Mouse (Mus musculus): ENCODE results near the gene Sec14l1. TPM values are rescaled to one million over a fixed set of nuclear protein-coding genes. Genes with fewer than 3 reads are reported as not detected.

The Sec14l1 gene
- polyA plus RNA-seq, 1 experiment from 2014 or later: 107 TPM

DNA sequence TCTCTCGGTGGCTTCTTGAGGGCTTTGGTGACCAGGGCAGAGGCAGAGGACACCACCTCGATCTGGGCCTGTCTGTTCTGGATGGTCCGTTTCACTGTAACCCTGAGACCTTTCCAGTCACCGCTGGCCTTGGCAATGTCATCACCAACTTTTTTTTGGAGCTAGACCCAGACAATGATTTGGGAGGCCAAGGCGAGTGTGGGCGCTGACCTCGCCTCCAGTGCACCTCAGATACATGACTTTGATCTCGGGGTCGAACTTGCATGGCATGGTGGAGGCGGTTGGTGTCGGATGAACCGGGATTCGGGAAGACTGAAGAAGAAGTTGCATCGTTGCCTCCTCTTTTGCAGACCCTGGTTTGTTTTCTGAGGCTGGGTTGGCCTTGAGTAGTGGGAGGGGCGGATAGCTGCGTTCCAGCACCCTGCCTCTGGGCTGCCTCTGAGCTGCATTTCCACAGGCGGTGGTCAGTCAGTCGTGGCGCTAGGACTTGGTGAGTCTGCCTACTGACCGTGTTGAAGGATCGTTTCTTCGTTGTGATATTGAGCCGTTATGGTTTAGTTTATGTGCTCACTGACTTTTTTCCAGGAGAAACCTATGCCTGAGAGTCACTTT, 19.9 kb downstream of the Sec14l1 start:
- ChIA-PET CTCF (interaction anchor here (1.1 kb wide), 1 partner anchor 53 kb away, joined by 4 read pairs; no protein-coding TSS in a partner anchor), POLR2A (interaction anchor here (0.7 kb wide), 1 partner anchor 41 kb away, joined by 3 read pairs; no protein-coding TSS in a partner anchor)
- no peak for ATAC-seq
- in situ Hi-C loops (cut with MboI; ENCODE audit: low pct_unique_long_range_greater_than_20kb): no loop called here
- no peak for DNase-seq (ENCODE audit: low read depth, low spot score)
- no peaks in the 10 kb centered on the region for H3K27me3 ChIP-seq
- TF ChIP-seq CTCF (IDR thresholded peaks at IDR 0.05): no peak

DNA sequence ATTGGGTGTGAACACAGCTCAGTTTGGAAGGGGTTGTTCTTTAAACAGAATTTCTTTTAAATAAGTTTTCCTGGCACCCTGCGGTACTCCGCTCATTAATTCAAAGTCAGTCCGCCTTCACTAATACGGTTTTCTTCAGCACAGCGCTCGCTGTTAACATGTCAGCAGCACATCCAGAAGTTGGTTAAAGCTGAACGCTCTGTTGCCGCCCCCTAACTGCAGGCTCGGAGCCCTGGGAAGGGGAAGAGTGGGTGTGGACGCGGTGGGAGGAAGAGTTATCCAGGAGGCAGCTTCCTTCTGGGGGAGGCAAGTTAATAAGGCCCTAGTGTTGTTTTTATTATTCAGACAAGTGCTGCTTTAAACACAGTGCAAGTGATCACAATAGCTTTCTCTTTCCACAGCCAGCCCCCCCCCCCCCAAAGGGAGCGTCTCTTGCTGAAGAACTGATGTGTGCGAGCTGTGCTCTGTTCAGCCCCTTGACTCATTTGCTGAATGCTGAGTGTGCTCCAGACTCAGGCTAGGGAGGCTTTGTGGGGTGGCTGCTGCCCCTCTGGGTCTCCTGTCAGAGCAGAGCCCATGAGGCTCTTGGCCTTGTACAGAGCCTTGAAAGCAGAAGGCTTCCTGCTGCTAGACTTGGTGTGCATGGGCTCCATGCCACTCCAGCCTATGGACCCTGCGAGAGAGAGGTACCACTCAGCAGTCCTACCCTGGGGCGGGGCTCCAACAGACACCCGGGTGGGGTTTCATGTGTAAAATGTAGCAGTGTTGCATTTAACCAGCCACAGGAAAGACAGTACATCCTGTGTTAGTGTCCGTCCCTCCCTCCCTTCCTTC, 20.7 kb downstream of the Sec14l1 start:
- ChIA-PET POLR2A (interaction anchor here (0.7 kb wide), 1 partner anchor 42 kb away, joined by 3 read pairs; no protein-coding TSS in a partner anchor), CTCF (interaction anchor here (1.1 kb wide), 1 partner anchor 54 kb away, joined by 4 read pairs; no protein-coding TSS in a partner anchor)
- H3K27me3 ChIP-seq: no peaks in the 10 kb centered on the region
- DNase-seq (ENCODE audit: low read depth, low spot score): no peak
- in situ Hi-C loops (cut with MboI; ENCODE audit: low pct_unique_long_range_greater_than_20kb): no loop called here
- ATAC-seq: no peak
- TF ChIP-seq CTCF (IDR thresholded peaks at IDR 0.05): no peak

DNA sequence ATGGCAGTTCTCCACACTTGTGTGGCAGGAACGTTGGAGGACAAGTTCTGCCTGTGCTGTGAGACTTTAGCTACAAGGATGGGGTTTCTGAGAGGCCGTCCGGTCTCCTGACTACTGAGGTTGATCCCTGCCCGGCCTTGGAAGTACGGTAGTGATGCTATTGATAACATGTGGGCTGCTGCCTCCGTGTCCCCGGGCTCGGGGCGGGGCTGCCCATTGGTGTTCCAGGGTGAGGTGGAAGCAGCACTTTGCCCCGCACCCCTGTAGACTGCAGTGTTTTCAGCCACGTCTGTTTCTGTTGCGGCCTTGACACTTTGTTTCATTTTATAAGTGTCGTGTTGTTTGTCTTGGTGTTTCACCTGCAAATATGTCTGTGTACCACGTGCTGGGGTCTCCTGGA, 21.9 kb downstream of the Sec14l1 start:
- ChIA-PET POLR2A (no interaction called here), CTCF (interaction anchor here (3.2 kb wide), 1 partner anchor 55 kb away, joined by 12 read pairs; no protein-coding TSS in a partner anchor)
- H3K27me3 ChIP-seq: no peaks in the 10 kb centered on the region
- in situ Hi-C loops (cut with MboI; ENCODE audit: low pct_unique_long_range_greater_than_20kb): no loop called here
- no peak for TF ChIP-seq CTCF (IDR thresholded peaks at IDR 0.05)
- ATAC-seq (no peak), DNase-seq (ENCODE audit: low read depth, low spot score) (no peak)

- ChIA-PET POLR2A (interaction anchor here (0.6 kb wide), 1 partner anchor 15 kb away, joined by 3 read pairs; no protein-coding TSS in a partner anchor), CTCF (interaction anchor here (3.2 kb wide), 1 partner anchor 57 kb away, joined by 12 read pairs; no protein-coding TSS in a partner anchor)
- TF ChIP-seq CTCF (IDR thresholded peaks at IDR 0.05): no peak
- ATAC-seq (no peak), DNase-seq (ENCODE audit: low read depth, low spot score) (no peak)
- H3K27me3 ChIP-seq: no peaks in the 10 kb centered on the region
- in situ Hi-C loops (cut with MboI; ENCODE audit: low pct_unique_long_range_greater_than_20kb): no loop called here
Measured at GRCm38 (mm10) chr11:117138213-117138761, 23.3 kb downstream of the Sec14l1 start.

GRCm38 (mm10) chr11:117138795-117139463, 24.0 kb downstream of the Sec14l1 start:
- no peak for ATAC-seq
- CTCF ChIA-PET: interaction anchor here (3.2 kb wide), 1 partner anchor 57 kb away, joined by 12 read pairs; no protein-coding TSS in a partner anchor
- in situ Hi-C loops (cut with MboI; ENCODE audit: low pct_unique_long_range_greater_than_20kb): no loop called here
- POLR2A ChIA-PET: interaction anchor here (1.2 kb wide), 1 partner anchor 15 kb away, joined by 3 read pairs; no protein-coding TSS in a partner anchor
- TF ChIP-seq CTCF (IDR thresholded peaks at IDR 0.05): no peak
- H3K27me3 ChIP-seq: no peaks in the 10 kb centered on the region
- no peak for DNase-seq (ENCODE audit: low read depth, low spot score)

GRCm38 (mm10) chr11:117141376-117142001, 26.5 kb downstream of the Sec14l1 start:
- DNase-seq (ENCODE audit: low read depth, low spot score): no peak
- POLR2A ChIA-PET: interaction anchor here (1.2 kb wide), 1 partner anchor 61 kb away, joined by 3 read pairs; no protein-coding TSS in a partner anchor

DNA sequence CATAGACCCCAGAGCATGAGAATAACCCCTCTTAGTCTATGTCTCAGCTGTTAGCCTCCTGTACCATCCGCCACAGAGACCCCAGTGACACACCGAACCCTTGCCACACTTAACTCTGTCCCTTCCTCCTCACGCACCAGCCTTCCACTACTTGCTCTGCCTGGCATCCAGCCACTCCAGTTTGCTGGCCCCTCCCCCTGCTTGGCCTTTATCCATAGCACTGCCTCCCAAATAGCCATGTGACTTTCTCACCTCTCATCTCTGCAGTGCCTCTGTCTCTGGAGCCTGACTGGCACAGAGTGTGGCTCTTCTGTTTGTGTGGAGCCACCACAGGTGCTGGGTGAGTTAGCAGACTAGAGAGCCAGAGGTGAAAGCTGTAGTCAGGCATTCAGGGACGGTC, 27.5 kb downstream of the Sec14l1 start:
- DNase-seq (ENCODE audit: low read depth, low spot score): no peak
- no peak for TF ChIP-seq CTCF (IDR thresholded peaks at IDR 0.05)

More at GRCm38 (mm10) chr11:117141376-117142001, 26.5 kb downstream of the Sec14l1 start:
- no peak for ATAC-seq
- H3K27me3 ChIP-seq: no peaks in the 10 kb centered on the region
- CTCF ChIA-PET: interaction anchor here (0.9 to 1.9 kb wide), 4 partner anchors 9 to 60 kb away, joined by 3 to 7 read pairs (median 3); no protein-coding TSS in a partner anchor
- no peak for TF ChIP-seq CTCF (IDR thresholded peaks at IDR 0.05)
- in situ Hi-C loops (cut with MboI; ENCODE audit: low pct_unique_long_range_greater_than_20kb): no loop called here

DNA sequence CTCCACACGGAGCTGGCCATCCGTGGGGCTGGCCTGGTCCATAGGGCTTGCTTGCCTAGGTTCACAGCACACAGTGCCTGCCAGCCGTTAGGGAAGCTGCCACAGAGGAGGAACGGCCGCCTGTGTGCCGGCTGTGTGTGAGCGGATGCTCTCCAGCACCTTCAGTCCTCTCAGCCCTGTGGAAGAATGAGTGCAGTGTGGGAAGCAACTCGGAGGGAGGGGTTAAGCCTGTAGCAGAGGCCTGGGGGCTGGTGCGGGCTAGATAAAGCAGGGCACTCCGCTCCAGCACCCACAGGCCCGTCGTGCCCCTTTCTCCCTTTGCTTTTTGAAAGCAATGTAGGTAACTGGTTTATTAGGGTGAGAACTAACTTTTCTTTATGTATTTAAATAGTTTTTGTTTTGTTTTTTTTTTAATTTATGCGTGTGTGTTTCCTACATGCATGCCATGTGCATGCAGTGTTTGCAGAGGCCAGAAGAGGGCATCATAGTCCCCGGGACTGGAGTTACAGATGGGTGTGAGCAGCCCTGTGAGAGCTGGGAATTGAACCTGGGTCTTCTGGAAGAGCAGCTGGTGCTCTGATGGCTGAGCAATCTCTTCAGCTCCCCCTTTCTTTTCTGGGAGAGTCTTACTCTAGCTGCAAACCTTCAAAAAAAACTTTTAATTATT, 30.6 kb downstream of the Sec14l1 start:
- ChIA-PET POLR2A (no interaction called here), CTCF (interaction anchor here (1.1 to 2.2 kb wide), 4 partner anchors 8 to 64 kb away, joined by 3 to 5 read pairs (median 4); no protein-coding TSS in a partner anchor)
- no peak for TF ChIP-seq CTCF (IDR thresholded peaks at IDR 0.05)
- in situ Hi-C loops (cut with MboI; ENCODE audit: low pct_unique_long_range_greater_than_20kb): no loop called here
- H3K27me3 ChIP-seq: no peaks in the 10 kb centered on the region
- ATAC-seq (no peak), DNase-seq (ENCODE audit: low read depth, low spot score) (no peak)

More for the DNA sequence above, 27.5 kb downstream of the Sec14l1 start:
- no peak for ATAC-seq
- in situ Hi-C loops (cut with MboI; ENCODE audit: low pct_unique_long_range_greater_than_20kb): no loop called here
- CTCF ChIA-PET: interaction anchor here (0.9 kb wide), 1 partner anchor 10 kb away, joined by 3 read pairs; no protein-coding TSS in a partner anchor
- POLR2A ChIA-PET: no interaction called here
- no peaks in the 10 kb centered on the region for H3K27me3 ChIP-seq

- DNase-seq (ENCODE audit: low read depth, low spot score) (no peak), ATAC-seq (no peak)
- in situ Hi-C loops (cut with MboI; ENCODE audit: low pct_unique_long_range_greater_than_20kb): no loop called here
- no peak for TF ChIP-seq CTCF (IDR thresholded peaks at IDR 0.05)
- CTCF ChIA-PET: interaction anchor here (2.2 kb wide), 1 partner anchor 18 kb away, joined by 5 read pairs; no protein-coding TSS in a partner anchor
- POLR2A ChIA-PET: no interaction called here
- no peaks in the 10 kb centered on the region for H3K27me3 ChIP-seq
Measured at GRCm38 (mm10) chr11:117146118-117146506, 31.1 kb downstream of the Sec14l1 start.

Data from Patski (cell line).